Mouse (Mus musculus): Measurements from ENCODE around the gene Tmem186. TPM values are rescaled to one million over a fixed set of nuclear protein-coding genes. Genes with fewer than 3 reads are reported as not detected.

Gene Tmem186
- total RNA-seq, 2 experiments from 2014 or later = 10.6 to 11.5 TPM

DNA sequence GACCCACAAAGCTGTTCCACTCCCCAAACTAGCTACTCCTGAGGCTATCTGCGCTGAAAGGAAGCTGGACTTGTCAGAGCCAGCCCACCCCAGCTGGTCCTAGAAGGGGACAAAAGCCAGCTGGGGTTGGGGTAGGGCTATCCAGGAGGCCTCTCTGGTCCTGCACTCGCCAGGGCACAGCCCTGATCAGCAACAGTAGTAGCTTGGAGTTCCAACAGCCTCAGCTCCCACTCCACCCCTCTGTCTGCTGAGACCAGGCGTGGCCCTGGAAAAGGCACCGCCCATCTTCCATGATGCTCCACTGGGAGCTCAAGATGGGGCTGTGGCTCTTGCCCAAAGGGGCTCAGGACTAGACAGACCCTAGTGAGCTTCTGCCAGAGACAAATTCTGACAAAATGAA is 30.3 kb upstream of the Tmem186 start:
- DNase-seq (ENCODE audit: low spot score in 2 of 2) = no peak

- DNase-seq (ENCODE audit: low spot score in 2 of 2) = no peak
Measured at GRCm38 (mm10) chr16:8667261-8667660, 29.7 kb upstream of the Tmem186 start.

- no peak for DNase-seq (ENCODE audit: low spot score in 2 of 2)
Measured at GRCm38 (mm10) chr16:8666452-8666851, 28.9 kb upstream of the Tmem186 start.

- DNase-seq (ENCODE audit: low spot score in 2 of 2) = no peak
Measured at GRCm38 (mm10) chr16:8665367-8665766, 27.9 kb upstream of the Tmem186 start.

GRCm38 (mm10) chr16:8663606-8664539 is 26.4 kb upstream of the Tmem186 start:
- peak in 1 of 2 experiments; percentile 46 for DNase-seq (ENCODE audit: low spot score in 2 of 2)

- DNase-seq (ENCODE audit: low spot score in 2 of 2) = no peak
Measured at GRCm38 (mm10) chr16:8663022-8663421, 25.5 kb upstream of the Tmem186 start.

- DNase-seq (ENCODE audit: low spot score in 2 of 2) = no peak
Measured at GRCm38 (mm10) chr16:8658764-8659163, 21.3 kb upstream of the Tmem186 start.

GRCm38 (mm10) chr16:8658349-8658748 is 20.8 kb upstream of the Tmem186 start:
- DNase-seq (ENCODE audit: low spot score in 2 of 2) = no peak

GRCm38 (mm10) chr16:8656256-8656655 is 18.7 kb upstream of the Tmem186 start:
- no peak for DNase-seq (ENCODE audit: low spot score in 2 of 2)

GRCm38 (mm10) chr16:8655599-8655998 is 18.1 kb upstream of the Tmem186 start:
- no peak for DNase-seq (ENCODE audit: low spot score in 2 of 2)

DNA sequence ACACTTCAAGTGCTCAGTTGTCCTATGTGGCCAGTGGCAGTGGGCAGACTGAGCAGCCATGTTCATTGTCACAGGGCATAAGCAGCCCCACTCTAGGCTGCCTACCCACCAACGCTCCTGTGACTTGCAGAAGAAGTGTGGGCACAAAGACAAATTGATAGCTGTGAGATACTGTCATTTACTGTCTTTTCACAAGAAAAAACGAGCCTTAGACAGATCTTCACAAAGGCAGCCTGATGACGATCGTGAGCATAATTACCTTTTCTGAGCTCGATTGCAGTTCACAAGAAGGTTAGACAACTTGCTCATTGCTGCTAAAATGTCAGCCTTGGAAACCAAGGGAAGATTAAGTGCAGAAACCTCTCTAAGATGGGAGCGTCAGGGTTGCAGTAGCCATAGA is 17.6 kb upstream of the Tmem186 start:
- DNase-seq (ENCODE audit: low spot score in 2 of 2) = no peak

- no peak for DNase-seq (ENCODE audit: low spot score in 2 of 2)
Measured at GRCm38 (mm10) chr16:8650007-8650406, 12.5 kb upstream of the Tmem186 start.

DNA sequence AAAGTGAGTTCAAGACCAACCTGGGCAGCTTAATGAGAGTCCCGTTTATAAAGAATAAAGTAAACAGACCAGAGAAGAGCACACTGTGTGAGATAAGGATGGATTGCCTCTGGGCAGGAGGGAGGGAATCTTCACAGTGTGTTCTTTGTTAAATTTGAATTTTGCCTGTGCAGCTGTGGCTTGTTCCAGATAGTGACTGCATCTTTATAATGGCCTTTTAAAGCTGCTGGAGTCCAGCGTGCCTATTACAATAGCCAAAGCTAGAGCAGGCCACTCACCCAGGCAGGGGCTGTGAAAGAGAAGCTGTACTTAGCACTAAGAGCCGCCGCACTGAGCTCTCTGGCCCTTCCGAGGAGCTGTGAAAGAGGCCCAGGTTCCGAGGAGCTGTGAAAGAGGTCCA is 8.0 kb upstream of the Tmem186 start:
- DNase-seq (ENCODE audit: low spot score in 2 of 2) = no peak

DNA sequence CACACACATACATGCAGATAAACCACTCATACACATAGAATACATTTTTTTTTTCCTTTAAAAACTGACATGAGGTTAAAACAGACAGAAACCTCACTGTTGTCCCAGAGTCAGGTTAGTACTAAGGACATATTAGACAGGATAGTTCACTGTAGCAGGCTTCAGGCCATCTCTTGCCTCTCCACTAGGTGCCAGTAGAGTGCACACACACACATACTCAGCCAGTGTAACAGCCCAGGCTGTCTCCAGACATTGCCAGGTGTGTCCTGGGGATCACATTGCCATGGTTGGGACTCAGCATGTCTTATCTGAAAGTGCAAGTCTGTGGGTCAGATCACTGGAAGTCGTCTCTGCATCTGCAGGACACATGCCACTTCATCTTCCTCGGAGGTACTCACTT is 6.3 kb upstream of the Tmem186 start:
- peak in 1 of 2 experiments; percentile 44 for DNase-seq (ENCODE audit: low spot score in 2 of 2)

GRCm38 (mm10) chr16:8639466-8640191 is 2.1 kb upstream of the Tmem186 start:
- DNase-seq (ENCODE audit: low spot score in 2 of 2) = no peak

- DNase-seq (ENCODE audit: low spot score in 2 of 2) = no peak
Measured at GRCm38 (mm10) chr16:8638131-8638530, 619 bp upstream of the Tmem186 start.

DNA sequence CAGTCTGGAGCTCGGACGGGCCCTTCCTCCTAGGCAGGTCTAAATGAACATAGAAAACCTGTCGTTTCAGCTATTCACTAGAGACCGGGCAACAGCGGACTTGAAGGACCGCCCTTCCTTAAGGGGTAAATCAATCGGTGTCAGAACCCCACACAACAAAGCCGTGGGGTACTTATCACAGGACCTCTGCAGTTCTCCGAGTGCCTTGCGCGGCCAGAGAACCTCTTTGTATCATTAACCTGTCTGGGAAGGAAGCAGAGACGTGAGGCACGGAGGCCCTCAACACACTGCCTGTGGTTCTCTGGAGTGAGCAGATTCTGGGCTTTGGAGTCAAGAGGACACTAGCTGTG is 670 bp downstream of the Tmem186 start:
- DNase-seq (ENCODE audit: low spot score in 2 of 2) = no peak

GRCm38 (mm10) chr16:8631428-8631827 is 6.1 kb downstream of the Tmem186 start:
- no peak for DNase-seq (ENCODE audit: low spot score in 2 of 2)

GRCm38 (mm10) chr16:8630419-8630818 is 7.1 kb downstream of the Tmem186 start:
- no peak for DNase-seq (ENCODE audit: low spot score in 2 of 2)

DNA sequence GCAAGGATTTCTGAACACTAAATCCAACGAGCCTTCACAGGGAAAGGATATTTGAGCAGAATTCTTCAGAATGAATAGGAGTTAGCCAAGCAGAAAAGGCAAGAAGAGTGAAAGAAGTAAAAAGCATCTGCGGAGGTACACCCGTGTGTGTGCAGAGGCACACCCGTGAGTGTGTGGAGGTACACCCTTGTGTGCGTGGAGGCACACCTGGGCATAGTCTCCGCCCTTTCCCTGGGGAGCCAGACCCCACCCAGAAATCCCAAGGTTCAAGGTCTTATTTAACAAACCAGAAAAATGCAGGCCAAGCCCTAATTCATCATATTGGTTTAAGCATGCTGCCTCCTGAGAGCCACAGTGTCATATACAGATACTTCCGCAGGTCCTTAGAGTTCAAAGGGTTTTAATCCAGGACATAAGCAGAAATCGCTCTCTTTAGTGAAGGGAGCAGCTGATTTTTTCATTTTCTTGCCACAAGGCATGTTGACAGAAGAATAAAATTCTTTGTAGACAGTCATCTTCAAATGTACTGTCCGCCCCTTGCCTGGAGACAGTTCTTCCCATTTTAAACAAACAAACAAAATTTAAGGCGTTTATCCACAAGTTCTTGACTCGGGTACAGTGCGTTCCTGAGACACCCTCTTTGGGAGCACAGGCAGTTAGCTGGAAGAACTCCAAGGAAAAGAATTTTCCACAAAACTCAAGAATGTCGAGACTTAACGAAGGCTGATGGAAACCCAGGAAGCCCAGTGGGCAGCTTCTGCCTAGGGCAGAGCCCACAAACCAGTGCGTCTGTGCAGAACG is 17.0 kb downstream of the Tmem186 start:
- no peak for DNase-seq (ENCODE audit: low spot score in 2 of 2)

GRCm38 (mm10) chr16:8619659-8620314 is 17.7 kb downstream of the Tmem186 start:
- no peak for DNase-seq (ENCODE audit: low spot score in 2 of 2)
